Mouse (Mus musculus): ENCODE data around the gene A430089I19Rik. TPM values are rescaled to one million over a fixed set of nuclear protein-coding genes. Genes with fewer than 3 reads are reported as not detected.
"Not testable (repeated sequence)": the region's sequence is repeated elsewhere in the genome, so short reads cannot be mapped to it uniquely, and the experiment has no call there.

A430089I19Rik gene
- 0.09 TPM in 1 of 2 replicates, not detected in the other for polyA plus RNA-seq (2016; fragmentation: Nextera tagmentation; extraction: Ambion mirVana)

GRCm38 (mm10) chr5:94306696-94307095, at the start of gene A430089I19Rik:
A430089I19Rik (minus strand) TSS chr5:94306796.
- not testable (repeated sequence) for DNase-seq (ENCODE audit: low spot score); H3K9me3 ChIP-seq (replicated peaks); H3K36me3 ChIP-seq; H3K27ac ChIP-seq; H3K4me1 ChIP-seq; H3K27me3 ChIP-seq (ENCODE audit: low read depth, poor library complexity, severe bottlenecking); H3K4me3 ChIP-seq
- WGBS = 90% methylated on average over 1 of the region's 1 CpGs

DNA sequence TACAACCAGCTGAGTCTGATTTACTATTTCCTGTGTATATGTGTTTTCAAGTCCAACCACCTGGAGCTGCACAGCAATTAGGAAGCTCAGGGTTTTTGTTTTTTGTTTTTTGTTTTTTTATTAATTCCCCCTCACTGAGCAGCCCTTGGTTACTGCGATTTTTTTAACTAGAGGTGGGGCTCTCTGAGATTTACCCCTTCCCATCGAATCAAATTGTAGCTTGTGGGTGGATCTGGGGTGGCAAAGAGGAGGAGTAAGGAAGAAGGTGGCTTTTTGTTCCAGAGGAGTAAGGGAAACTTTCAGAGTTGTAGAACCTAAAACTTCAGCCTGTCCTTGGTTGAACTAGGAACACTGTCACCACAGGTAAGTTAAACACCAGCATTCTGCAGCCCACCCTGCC, 32.9 kb upstream of the A430089I19Rik start, which contains the start of gene AA792892:
AA792892 (plus strand) TSS at position 301 of the 400 bp plus-strand sequence.
- not testable (repeated sequence) for H3K4me3 ChIP-seq; H3K4me1 ChIP-seq; H3K27ac ChIP-seq; DNase-seq (ENCODE audit: low spot score); H3K27me3 ChIP-seq (ENCODE audit: low read depth, poor library complexity, severe bottlenecking); H3K9me3 ChIP-seq (replicated peaks); H3K36me3 ChIP-seq
- no CpG with 5 or more reads among the region's 2 CpGs for WGBS

GRCm38 (mm10) chr5:94314135-94314534, 7.5 kb upstream of the A430089I19Rik start, which contains the start of gene Gm6502:
Gm6502 (plus strand) TSS chr5:94314435.
- not testable (repeated sequence) for H3K36me3 ChIP-seq; H3K4me1 ChIP-seq; DNase-seq (ENCODE audit: low spot score); H3K9me3 ChIP-seq (replicated peaks); H3K4me3 ChIP-seq; H3K27ac ChIP-seq; H3K27me3 ChIP-seq (ENCODE audit: low read depth, poor library complexity, severe bottlenecking)
- no CpG with 5 or more reads among the region's 2 CpGs for WGBS

Other genes with a start within 250 kb of the A430089I19Rik start
- gene BC061212, start 236.3 kb downstream of the A430089I19Rik start, polyA plus RNA-seq (2016; fragmentation: Nextera tagmentation; extraction: Ambion mirVana) = not detected in 2 replicates
- not detected in 2 replicates for gene Gm6351, start 230.4 kb downstream of the A430089I19Rik start, polyA plus RNA-seq (2016; fragmentation: Nextera tagmentation; extraction: Ambion mirVana)
- gene Gm3106, start 88.8 kb downstream of the A430089I19Rik start, polyA plus RNA-seq (2016; fragmentation: Nextera tagmentation; extraction: Ambion mirVana) = not detected in 2 replicates
- gene Gm6502, start 7.6 kb upstream of the A430089I19Rik start, polyA plus RNA-seq (2016; fragmentation: Nextera tagmentation; extraction: Ambion mirVana) = not detected in 2 replicates
- gene AA792892, start 33.0 kb upstream of the A430089I19Rik start, polyA plus RNA-seq (2016; fragmentation: Nextera tagmentation; extraction: Ambion mirVana) = not detected in 2 replicates
- gene Gm7682, start 139.0 kb upstream of the A430089I19Rik start, polyA plus RNA-seq (2016; fragmentation: Nextera tagmentation; extraction: Ambion mirVana) = not detected in 2 replicates
- not detected in 2 replicates for gene Gm3139, start 219.5 kb upstream of the A430089I19Rik start, polyA plus RNA-seq (2016; fragmentation: Nextera tagmentation; extraction: Ambion mirVana)

Measured in limb, embryonic 10.5 days (tissue).